ENCODE assay signal across 8 mouse cellular contexts in genomic region chr8:84501671-84502308, GRCm38 (mm10).
DNase-seq lines count a peak whose midpoint lies in the region; TF ChIP-seq lines count a peak whose summit lies in the region.

No protein-coding gene starts in this region.

- H3K36me3 ChIP-seq in ES-E14 (ENCODE audit: control insufficient read depth, insufficient read depth, low read length, poor library complexity, severe bottlenecking), result no peaks in the 10 kb centered on the region

- peak overlapping the region; percentile 67 to 81 for H3K4me3 ChIP-seq in ES-E14 (ENCODE audit: insufficient read depth in 1 of 2, low read depth in 1 of 2, low read length in 2 of 2, poor library complexity in 1 of 2, severe bottlenecking in 1 of 2)

- peak overlapping the region; percentile 78 for H3K9ac ChIP-seq in ES-E14 (ENCODE audit: insufficient read depth, low read depth, low read length, poor library complexity, severe bottlenecking)

- peak; percentile 35 for DNase-seq in layer of hippocampus, adult 11-12 months (ENCODE audit: low spot score)
- no peak for DNase-seq in layer of hippocampus, adult 8-10 months (ENCODE audit: low spot score in 2 of 2)
- DNase-seq in ES-E14 (ENCODE audit: low read depth, low spot score), result peak; percentile 84
- peak; percentile 58 for DNase-seq in adrenal gland, postnatal 25 days
- peak; percentile 42 to 62 for DNase-seq in heart, postnatal 14 days
- peak; percentile 51 for DNase-seq in retina, embryonic 14.5 days (ENCODE audit: low spot score)
- DNase-seq in cerebellum, postnatal 36 days, result no peak
- no peak for DNase-seq in spleen, postnatal 36 days (ENCODE audit: low spot score in 2 of 2)

- in situ Hi-C loops in ES-E14 (cut with MboI; ENCODE audit: low sequenced_read_pairs in 2 of 2, unreplicated experiment in 2 of 2), result no loop called here

- H3K4me1 ChIP-seq in ES-E14 (ENCODE audit: control insufficient read depth in 2 of 2, insufficient read depth in 2 of 2, low read length in 2 of 2, poor library complexity in 1 of 2), result peaks cover 0 to 5% of the 10 kb centered on the region in 2 experiments; a peak in 2 of 4 replicates

- intact Hi-C loops in heart, postnatal 14 days (cut with DNase I), result no loop called here

- no peaks in the 10 kb centered on the region for H3K9me3 ChIP-seq in ES-E14 (ENCODE audit: control insufficient read depth, insufficient read depth, low read depth, low read length)

- H3K27ac ChIP-seq in ES-E14 (ENCODE audit: insufficient read depth, low read depth, low read length, poor library complexity, severe bottlenecking), result peak overlapping the region; percentile 91

TF ChIP-seq in ES-E14, 5 proteins besides CTCF, POLR2A, EP300 and RAD21:
- TF ChIP-seq ZNF384 (IDR thresholded peaks at IDR 0.05; ENCODE audit: low read depth, low read length) (no peak), CHD2 (IDR thresholded peaks at IDR 0.05; ENCODE audit: low read depth, low read length) (peak; percentile 77; the same call in 1 of the 2 replicates), MAFK (IDR thresholded peaks at IDR 0.05; ENCODE audit: insufficient read depth, low read depth, low read length) (peak; percentile 99)

Comparison
In these comparisons a context has a peak if more than half of its experiments do, and no peak if none do; other contexts are left out.
1. DNase-seq: peak in layer of hippocampus, adult 11-12 months (single experiment), ES-E14 (single experiment), adrenal gland, postnatal 25 days (single experiment), heart, postnatal 14 days (2 of 2) and retina, embryonic 14.5 days (single experiment); none in layer of hippocampus, adult 8-10 months (0 of 2), cerebellum, postnatal 36 days (0 of 2) and spleen, postnatal 36 days (0 of 2).